Mouse (Mus musculus): ENCODE data around the gene Scarf1. TPM values are rescaled to one million over a fixed set of nuclear protein-coding genes. Genes with fewer than 3 reads are reported as not detected.

The Scarf1 gene
- total and polyA plus RNA-seq, 2 experiments, result 5.8 to 16.9 TPM

DNA sequence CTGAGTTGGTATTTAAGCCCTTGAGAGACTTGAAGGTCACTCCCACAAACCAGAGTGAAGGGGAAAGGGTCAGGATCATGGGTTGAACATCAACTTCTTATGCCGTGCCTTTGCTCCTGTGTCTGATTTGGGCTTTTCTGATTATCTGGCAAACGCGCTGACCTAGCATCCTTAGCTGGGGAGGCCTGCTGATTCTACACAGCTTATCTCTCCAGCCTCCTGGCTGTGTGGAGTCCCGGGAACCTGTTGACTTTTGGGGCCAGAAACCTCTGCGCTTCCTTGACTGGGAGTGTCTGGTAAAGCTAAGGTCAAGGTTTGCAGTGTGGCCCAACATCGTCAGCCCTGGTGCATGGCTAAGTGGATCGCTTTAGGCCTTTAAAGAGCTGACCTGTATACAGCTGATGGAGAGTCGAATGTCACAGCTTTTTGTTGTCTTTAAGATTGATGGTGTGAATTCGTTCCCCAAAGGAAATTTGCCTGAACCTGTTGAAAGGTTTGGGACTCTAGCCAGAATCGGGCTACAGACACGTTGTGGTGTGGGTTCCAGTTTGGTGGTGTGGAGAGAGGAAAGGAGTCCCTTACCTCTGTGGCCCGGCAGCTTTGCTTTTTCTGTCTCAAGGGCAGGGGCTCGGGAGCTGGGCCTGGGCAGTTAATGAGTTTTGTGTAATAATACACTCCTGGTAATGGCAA lies 21.9 kb downstream of the Scarf1 start:
- TF ChIP-seq POLR2A (IDR thresholded peaks at IDR 0.05; ENCODE audit: extremely low read depth, insufficient read depth, low read length) (no peak), CTCF (IDR thresholded peaks at IDR 0.05; ENCODE audit: low read depth, low read length) (no peak)
- DNase-seq (ENCODE audit: extremely low read depth, low read depth, low spot score), result peak; percentile 10
- WGBS, result 65% methylated on average over 13 of the region's 13 CpGs
- H3K27me3 ChIP-seq (ENCODE audit: control insufficient read depth, insufficient read depth, low read length), result no peaks in the 10 kb centered on the region
- peaks cover 5% of the 10 kb centered on the region for H3K4me1 ChIP-seq (ENCODE audit: control insufficient read depth, insufficient read depth, low read length)
- no peaks in the 10 kb centered on the region for H3K79me2 ChIP-seq (ENCODE audit: control insufficient read depth, insufficient read depth, low read length)
- peak overlapping the region; percentile 14; the same call in 1 of the 2 replicates for H3K9ac ChIP-seq (ENCODE audit: low read depth, low read length)
- H3K27ac ChIP-seq (replicated peaks; ENCODE audit: insufficient read depth, low read depth, low read length), result peak overlapping the region; percentile 45
- H3K36me3 ChIP-seq (ENCODE audit: control insufficient read depth, insufficient read depth, low read length), result no peaks in the 10 kb centered on the region
- H3K4me3 ChIP-seq (ENCODE audit: insufficient read depth, low read depth, low read length), result 0 out of 2 replicates have a peak overlapping the region, but pooled peaks have one; percentile 8

- TF ChIP-seq CTCF (IDR thresholded peaks at IDR 0.05; ENCODE audit: low read depth, low read length), result no peak
- no peak for TF ChIP-seq POLR2A (IDR thresholded peaks at IDR 0.05; ENCODE audit: extremely low read depth, insufficient read depth, low read length)
- Histone ChIP-seq H3K27ac (replicated peaks; ENCODE audit: insufficient read depth, low read depth, low read length) (no peak overlapping the region), H3K4me3 (ENCODE audit: insufficient read depth, low read depth, low read length) (no peak overlapping the region), H3K79me2 (ENCODE audit: control insufficient read depth, insufficient read depth, low read length) (no peaks in the 10 kb centered on the region), H3K27me3 (ENCODE audit: control insufficient read depth, insufficient read depth, low read length) (no peaks in the 10 kb centered on the region), H3K36me3 (ENCODE audit: control insufficient read depth, insufficient read depth, low read length) (no peaks in the 10 kb centered on the region), H3K9ac (ENCODE audit: low read depth, low read length) (no peak overlapping the region), H3K4me1 (ENCODE audit: control insufficient read depth, insufficient read depth, low read length) (no peaks in the 10 kb centered on the region)
- 92% methylated on average over 12 of the region's 12 CpGs for WGBS
- DNase-seq (ENCODE audit: extremely low read depth, low read depth, low spot score), result no peak
Measured at GRCm38 (mm10) chr11:75536255-75537024, 23.1 kb downstream of the Scarf1 start.

DNA sequence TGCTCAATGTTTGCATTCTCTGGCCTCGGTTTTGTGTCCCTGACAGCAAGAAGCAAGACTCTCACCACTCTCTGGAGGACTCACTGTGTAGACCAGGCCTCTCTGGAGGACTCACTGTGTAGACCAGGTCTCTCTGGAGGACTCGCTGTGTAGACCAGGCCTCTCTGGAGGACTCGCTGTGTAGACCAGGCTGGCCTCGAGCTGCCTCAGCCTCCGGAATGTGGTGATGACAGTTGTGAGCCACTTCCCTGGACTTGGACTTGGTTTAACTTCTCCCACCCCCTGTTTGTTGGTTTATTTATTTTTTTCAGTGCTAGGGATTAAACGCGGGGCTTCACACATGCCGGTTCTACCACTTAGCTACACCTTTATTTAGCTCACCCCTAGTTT lies 23.7 kb downstream of the Scarf1 start:
- Histone ChIP-seq H3K4me1 (ENCODE audit: control insufficient read depth, insufficient read depth, low read length) (no peaks in the 10 kb centered on the region), H3K79me2 (ENCODE audit: control insufficient read depth, insufficient read depth, low read length) (no peaks in the 10 kb centered on the region), H3K36me3 (ENCODE audit: control insufficient read depth, insufficient read depth, low read length) (no peaks in the 10 kb centered on the region), H3K9ac (ENCODE audit: low read depth, low read length) (no peak overlapping the region), H3K27ac (replicated peaks; ENCODE audit: insufficient read depth, low read depth, low read length) (no peak overlapping the region), H3K4me3 (ENCODE audit: insufficient read depth, low read depth, low read length) (no peak overlapping the region), H3K27me3 (ENCODE audit: control insufficient read depth, insufficient read depth, low read length) (no peaks in the 10 kb centered on the region)
- TF ChIP-seq POLR2A (IDR thresholded peaks at IDR 0.05; ENCODE audit: extremely low read depth, insufficient read depth, low read length) (no peak), CTCF (IDR thresholded peaks at IDR 0.05; ENCODE audit: low read depth, low read length) (no peak)
- 80% methylated on average over 8 of the region's 8 CpGs for WGBS
- no peak for DNase-seq (ENCODE audit: extremely low read depth, low read depth, low spot score)

- H3K79me2 ChIP-seq (ENCODE audit: control insufficient read depth, insufficient read depth, low read length), result no peaks in the 10 kb centered on the region
- no peaks in the 10 kb centered on the region for H3K4me1 ChIP-seq (ENCODE audit: control insufficient read depth, insufficient read depth, low read length)
- no peak overlapping the region for H3K4me3 ChIP-seq (ENCODE audit: insufficient read depth, low read depth, low read length)
- no peaks in the 10 kb centered on the region for H3K36me3 ChIP-seq (ENCODE audit: control insufficient read depth, insufficient read depth, low read length)
- 0 out of 2 replicates have a peak overlapping the region, but pooled peaks have one; percentile 0 for H3K9ac ChIP-seq (ENCODE audit: low read depth, low read length)
- TF ChIP-seq POLR2A (IDR thresholded peaks at IDR 0.05; ENCODE audit: extremely low read depth, insufficient read depth, low read length), result no peak
- WGBS, result 70% methylated on average over 11 of the region's 11 CpGs
- H3K27me3 ChIP-seq (ENCODE audit: control insufficient read depth, insufficient read depth, low read length), result no peaks in the 10 kb centered on the region
- DNase-seq (ENCODE audit: extremely low read depth, low read depth, low spot score), result no peak
- peak overlapping the region; percentile 16; the same call in 1 of the 2 replicates for H3K27ac ChIP-seq (replicated peaks; ENCODE audit: insufficient read depth, low read depth, low read length)
Measured at GRCm38 (mm10) chr11:75537491-75538183, 24.3 kb downstream of the Scarf1 start.

GRCm38 (mm10) chr11:75538184-75538969 lies 25.0 kb downstream of the Scarf1 start:
- WGBS, result 73% methylated on average over 9 of the region's 9 CpGs
- no peaks in the 10 kb centered on the region for H3K36me3 ChIP-seq (ENCODE audit: control insufficient read depth, insufficient read depth, low read length)
- DNase-seq (ENCODE audit: extremely low read depth, low read depth, low spot score), result no peak
- TF ChIP-seq POLR2A (IDR thresholded peaks at IDR 0.05; ENCODE audit: extremely low read depth, insufficient read depth, low read length), result no peak
- no peak for TF ChIP-seq CTCF (IDR thresholded peaks at IDR 0.05; ENCODE audit: low read depth, low read length)
- H3K27me3 ChIP-seq (ENCODE audit: control insufficient read depth, insufficient read depth, low read length), result no peaks in the 10 kb centered on the region
- no peaks in the 10 kb centered on the region for H3K4me1 ChIP-seq (ENCODE audit: control insufficient read depth, insufficient read depth, low read length)
- no peak overlapping the region for H3K4me3 ChIP-seq (ENCODE audit: insufficient read depth, low read depth, low read length)
- no peaks in the 10 kb centered on the region for H3K79me2 ChIP-seq (ENCODE audit: control insufficient read depth, insufficient read depth, low read length)
- no peak overlapping the region for H3K9ac ChIP-seq (ENCODE audit: low read depth, low read length)
- peak overlapping the region; percentile 16; the same call in 1 of the 2 replicates for H3K27ac ChIP-seq (replicated peaks; ENCODE audit: insufficient read depth, low read depth, low read length)
